Mouse (Mus musculus) embryonic facial prominence, embryonic 13.5 days (tissue): ENCODE results near the gene Trpd52l3. TPM values are rescaled to one million over a fixed set of nuclear protein-coding genes. Genes with fewer than 3 reads are reported as not detected.
"Not testable (repeated sequence)": the region's sequence is repeated elsewhere in the genome, so short reads cannot be mapped to it uniquely, and the experiment has no call there.

Experiments
- ATAC-seq: fragments of 200-750 bp; cut with Nextera tagmentation; 2 replicates; pipeline ENCODE4 v1.8.0; 2017; ENCODE audit warnings: low read depth; ENCODE audit not compliant: insufficient number of reproducible peaks, insufficient read depth, low FRiP score, low TSS enrichment
- H3K27ac ChIP-seq: fragments of 300-500 bp; sonication (generic); 2 replicates; pipeline ENCODE4 v1.5.1; 2015; ENCODE audit warnings: moderate library complexity, mild to moderate bottlenecking, inconsistent platforms
- H3K27me3 ChIP-seq: fragments of 300-500 bp; sonication (generic); 2 replicates; pipeline ENCODE4 v1.6.1; 2015; ENCODE audit warnings: mild to moderate bottlenecking, inconsistent platforms
- H3K36me3 ChIP-seq: fragments of 300-500 bp; sonication (generic); 2 replicates; pipeline ENCODE4 v1.6.1; 2015; ENCODE audit warnings: mild to moderate bottlenecking, inconsistent platforms
- H3K4me1 ChIP-seq: fragments of 300-500 bp; sonication (generic); 2 replicates; pipeline ENCODE4 v1.6.1; 2015; ENCODE audit warnings: inconsistent platforms
- H3K4me2 ChIP-seq: fragments of 300-500 bp; sonication (generic); 2 replicates; pipeline ENCODE4 v1.6.1; 2015; ENCODE audit warnings: moderate library complexity, mild to moderate bottlenecking, inconsistent platforms
- H3K4me3 ChIP-seq: fragments of 300-500 bp; sonication (generic); 2 replicates; pipeline ENCODE4 v1.5.1; 2015; ENCODE audit warnings: mild to moderate bottlenecking, inconsistent platforms
- H3K9ac ChIP-seq: fragments of 300-500 bp; sonication (generic); 2 replicates; pipeline ENCODE4 v1.6.1; 2015; ENCODE audit warnings: mild to moderate bottlenecking, inconsistent platforms
- H3K9me3 ChIP-seq: fragments of 300-500 bp; sonication (generic); 2 replicates; pipeline ENCODE4 v1.6.1; 2016; ENCODE audit warnings: inconsistent platforms
- WGBS: fragments of 180-500 bp; shearing (Covaris S2); methylation state at CpG from one replicate; pipeline ENCODE4 v1.1.7; 2015; ENCODE audit warnings: mixed read lengths; 5-methylcytosine and 5-hydroxymethylcytosine counted together
- polyA plus RNA-seq: library from polyadenylated mRNA; unstranded; fragments of >200 nt; fragmentation: Nextera tagmentation; extraction: Ambion mirVana; gene quantifications from 2 replicates; pipeline ENCODE4 v1.2.1, GENCODE M21; 2015

Trpd52l3 gene
- polyA plus RNA-seq, 1 experiment from 2014 or later, result not detected

GRCm38 (mm10) chr19:29986464-29987091, 17.0 kb upstream of the Trpd52l3 start:
- H3K27ac ChIP-seq, result no peak overlapping the region
- H3K4me2 ChIP-seq, result no peak overlapping the region
- H3K9ac ChIP-seq, result no peak overlapping the region
- H3K36me3 ChIP-seq, result no peaks in the 10 kb centered on the region
- no peak for ATAC-seq
- no peaks in the 10 kb centered on the region for H3K4me1 ChIP-seq
- no peaks in the 10 kb centered on the region for H3K9me3 ChIP-seq
- no peak overlapping the region for H3K4me3 ChIP-seq
- WGBS, result 55% methylated on average over 12 of the region's 12 CpGs
- no peaks in the 10 kb centered on the region for H3K27me3 ChIP-seq

GRCm38 (mm10) chr19:30000406-30001365, 2.9 kb upstream of the Trpd52l3 start:
- Histone ChIP-seq H3K9ac (no peak overlapping the region), H3K27ac (no peak overlapping the region), H3K36me3 (no peaks in the 10 kb centered on the region), H3K4me2 (no peak overlapping the region), H3K4me1 (0 out of 2 replicates have a peak, but pooled peaks cover 4% of the 10 kb centered on the region), H3K4me3 (no peak overlapping the region), H3K9me3 (no peaks in the 10 kb centered on the region), H3K27me3 (no peaks in the 10 kb centered on the region)
- 63% methylated on average over 12 of the region's 12 CpGs for WGBS
- no peak for ATAC-seq

- Histone ChIP-seq H3K27ac (no peak overlapping the region), H3K4me1 (0 out of 2 replicates have a peak, but pooled peaks cover 4% of the 10 kb centered on the region), H3K9me3 (no peaks in the 10 kb centered on the region), H3K4me2 (no peak overlapping the region), H3K9ac (no peak overlapping the region), H3K36me3 (no peaks in the 10 kb centered on the region), H3K4me3 (no peak overlapping the region), H3K27me3 (no peaks in the 10 kb centered on the region)
- ATAC-seq, result no peak
- 84% methylated on average over 6 of the region's 6 CpGs for WGBS
These were observed 2.0 kb upstream of the Trpd52l3 start for GRCm38 (mm10) chr19:30001550-30001949.

- 80% methylated on average over 3 of the region's 3 CpGs for WGBS
- Histone ChIP-seq H3K27me3 (no peaks in the 10 kb centered on the region), H3K36me3 (no peaks in the 10 kb centered on the region), H3K27ac (no peak overlapping the region), H3K9ac (no peak overlapping the region), H3K9me3 (no peaks in the 10 kb centered on the region), H3K4me3 (no peak overlapping the region), H3K4me2 (no peak overlapping the region), H3K4me1 (no peaks in the 10 kb centered on the region)
- no peak for ATAC-seq
These were observed 2.8 kb downstream of the Trpd52l3 start for GRCm38 (mm10) chr19:30006371-30006770.

- Histone ChIP-seq H3K9me3 (no peaks in the 10 kb centered on the region), H3K4me3 (no peak overlapping the region), H3K9ac (0 out of 2 replicates have a peak overlapping the region, but pooled peaks have one; percentile 27), H3K27ac (no peak overlapping the region), H3K4me1 (no peaks in the 10 kb centered on the region), H3K4me2 (no peak overlapping the region), H3K27me3 (no peaks in the 10 kb centered on the region), H3K36me3 (no peaks in the 10 kb centered on the region)
- ATAC-seq, result no peak
- 75% methylated on average over 13 of the region's 13 CpGs for WGBS
These were observed 7.1 kb downstream of the Trpd52l3 start for GRCm38 (mm10) chr19:30010520-30011296.

- WGBS, result 81% methylated on average over 3 of the region's 3 CpGs
- Histone ChIP-seq H3K9ac (no peak overlapping the region), H3K4me1 (no peaks in the 10 kb centered on the region), H3K27ac (no peak overlapping the region), H3K4me2 (no peak overlapping the region), H3K9me3 (no peaks in the 10 kb centered on the region), H3K36me3 (no peaks in the 10 kb centered on the region), H3K4me3 (no peak overlapping the region), H3K27me3 (no peaks in the 10 kb centered on the region)
- no peak for ATAC-seq
These were observed 10.7 kb downstream of the Trpd52l3 start for GRCm38 (mm10) chr19:30014331-30014730.

GRCm38 (mm10) chr19:30016156-30016555, 12.6 kb downstream of the Trpd52l3 start:
- no peaks in the 10 kb centered on the region for H3K4me1 ChIP-seq
- H3K9ac ChIP-seq, result no peak overlapping the region
- no peaks in the 10 kb centered on the region for H3K27me3 ChIP-seq
- no peaks in the 10 kb centered on the region for H3K36me3 ChIP-seq
- ATAC-seq, result no peak
- H3K4me2 ChIP-seq, result no peak overlapping the region
- WGBS, result 80% methylated on average over 6 of the region's 6 CpGs
- no peak overlapping the region for H3K4me3 ChIP-seq
- no peaks in the 10 kb centered on the region for H3K9me3 ChIP-seq
- no peak overlapping the region for H3K27ac ChIP-seq

GRCm38 (mm10) chr19:30023419-30023818, 19.8 kb downstream of the Trpd52l3 start:
- H3K4me1 ChIP-seq, ATAC-seq, H3K36me3 ChIP-seq, H3K27me3 ChIP-seq, H3K9ac ChIP-seq, H3K27ac ChIP-seq, H3K9me3 ChIP-seq, H3K4me3 ChIP-seq, H3K4me2 ChIP-seq: not testable (repeated sequence)
- 93% methylated on average over 10 of the region's 10 CpGs for WGBS

- ATAC-seq, result no peak
- peak overlapping the region; percentile 84 for H3K4me2 ChIP-seq
- H3K4me1 ChIP-seq, result peaks cover 19% of the 10 kb centered on the region
- no peak overlapping the region for H3K9ac ChIP-seq
- no peaks in the 10 kb centered on the region for H3K27me3 ChIP-seq
- no peak overlapping the region for H3K27ac ChIP-seq
- 48% methylated on average over 11 of the region's 11 CpGs for WGBS
- H3K9me3 ChIP-seq, result no peaks in the 10 kb centered on the region
- H3K36me3 ChIP-seq, result no peaks in the 10 kb centered on the region; the same call in 1 of the 2 replicates
- H3K4me3 ChIP-seq, result no peak overlapping the region
These were observed 25.6 kb downstream of the Trpd52l3 start for GRCm38 (mm10) chr19:30029002-30029710.

GRCm38 (mm10) chr19:30029894-30030635, 26.5 kb downstream of the Trpd52l3 start, which contains the start of gene Uhrf2:
Gene Uhrf2, plus strand, starts transcription at chr19:30030513.
- ATAC-seq, result peak; percentile 95
- Histone ChIP-seq H3K27me3 (no peaks in the 10 kb centered on the region), H3K4me2 (peak within 1 kb of the TSS; percentile 84), H3K36me3 (no peaks in the 10 kb centered on the region; the same call in 1 of the 2 replicates), H3K9ac (peak within 1 kb of the TSS; percentile 100), H3K4me3 (peak within 1 kb of the TSS; percentile 99), H3K9me3 (no peaks in the 10 kb centered on the region), H3K27ac (peak within 1 kb of the TSS; percentile 97), H3K4me1 (peaks cover 25% of the 10 kb centered on the region)
- 1% methylated on average over 74 of the region's 74 CpGs for WGBS
